Mouse (Mus musculus) midbrain, embryonic 11.5 days (tissue): ENCODE data around the gene Slc25a24. TPM values are rescaled to one million over a fixed set of nuclear protein-coding genes. Genes with fewer than 3 reads are reported as not detected.

Source experiments
- ATAC-seq: fragments of 200-750 bp; cut with Nextera tagmentation; 2 replicates; pipeline ENCODE4 v1.8.0; 2017; ENCODE audit warnings: moderate TSS enrichment, moderate library complexity; ENCODE audit not compliant: low FRiP score
- DNase-seq: peaks from one replicate; pipeline ENCODE4 v3.0.0; 2015; ENCODE audit warnings: low spot score; ENCODE audit errors: missing footprints
- H3K27ac ChIP-seq: fragments of 300-500 bp; sonication (generic); 2 replicates; pipeline ENCODE4 v1.5.1; 2014; ENCODE audit warnings: low read depth, low read length
- H3K27me3 ChIP-seq: fragments of 300-500 bp; sonication (generic); 2 replicates; pipeline ENCODE4 v1.6.1; 2014; ENCODE audit warnings: mild to moderate bottlenecking, low read length, moderate library complexity, mixed read lengths; ENCODE audit not compliant: control insufficient read depth, insufficient read depth
- H3K36me3 ChIP-seq: fragments of 300-500 bp; sonication (generic); 2 replicates; pipeline ENCODE4 v1.6.1; 2014; ENCODE audit warnings: mild to moderate bottlenecking, low read length, moderate library complexity, mixed read lengths; ENCODE audit not compliant: control insufficient read depth, insufficient read depth
- H3K4me1 ChIP-seq: fragments of 300-500 bp; sonication (generic); 2 replicates; pipeline ENCODE4 v1.6.1; 2014; ENCODE audit warnings: low read length; ENCODE audit not compliant: control insufficient read depth, insufficient read depth
- H3K4me2 ChIP-seq: fragments of 300-500 bp; sonication (generic); 2 replicates; pipeline ENCODE4 v1.6.1; 2014; ENCODE audit warnings: mild to moderate bottlenecking, moderate library complexity
- H3K4me3 ChIP-seq: fragments of 300-500 bp; sonication (generic); 2 replicates; pipeline ENCODE4 v1.5.1; 2014; ENCODE audit warnings: low read depth, low read length
- H3K9ac ChIP-seq: fragments of 300-500 bp; sonication (generic); 2 replicates; pipeline ENCODE4 v1.6.1; 2014; ENCODE audit warnings: low read length
- H3K9me3 ChIP-seq: fragments of 300-500 bp; sonication (generic); 2 replicates; pipeline ENCODE4 v1.6.1; 2016; ENCODE audit warnings: low read length; ENCODE audit not compliant: control insufficient read depth
- WGBS: fragments of 180-500 bp; shearing (Covaris S2); extraction: QIAGEN DNeasy Blood & Tissue Kit; methylation state at CpG from one replicate; pipeline ENCODE4 v1.1.7; 2014; 5-methylcytosine and 5-hydroxymethylcytosine counted together
- polyA plus RNA-seq: library from polyadenylated mRNA; unstranded; fragments of >200 nt; fragmentation: Nextera tagmentation; extraction: Ambion mirVana; gene quantifications from 2 replicates; pipeline ENCODE4 v1.2.1, GENCODE M21; 2014

Slc25a24 gene
- polyA plus RNA-seq, 1 experiment from 2014 or later, result 32.1 TPM

- no peaks in the 10 kb centered on the region for H3K36me3 ChIP-seq
- H3K9me3 ChIP-seq, result no peaks in the 10 kb centered on the region
- ATAC-seq, result no peak
- DNase-seq, result no peak
- H3K4me2 ChIP-seq, result no peak overlapping the region
- no peak overlapping the region for H3K27ac ChIP-seq
- no peak overlapping the region for H3K9ac ChIP-seq
- no peaks in the 10 kb centered on the region for H3K4me1 ChIP-seq
- H3K4me3 ChIP-seq, result no peak overlapping the region
- 84% methylated on average over 2 of the region's 2 CpGs for WGBS
- no peaks in the 10 kb centered on the region for H3K27me3 ChIP-seq
Measured at GRCm38 (mm10) chr3:109196166-109196565, 73.2 kb downstream of the Slc25a24 start.

- Histone ChIP-seq H3K36me3 (no peaks in the 10 kb centered on the region), H3K27ac (no peak overlapping the region), H3K4me1 (no peaks in the 10 kb centered on the region), H3K27me3 (no peaks in the 10 kb centered on the region), H3K9ac (no peak overlapping the region), H3K9me3 (no peaks in the 10 kb centered on the region), H3K4me3 (no peak overlapping the region), H3K4me2 (no peak overlapping the region)
- DNase-seq, result no peak
- ATAC-seq, result no peak
- 87% methylated on average over 1 of the region's 1 CpGs for WGBS
Measured at GRCm38 (mm10) chr3:109199280-109199679, 76.3 kb downstream of the Slc25a24 start.

GRCm38 (mm10) chr3:109212322-109212721 lies 89.4 kb downstream of the Slc25a24 start:
- ATAC-seq, result no peak
- whole genome bisulfite sequencing, result 96% methylated on average over 3 of the region's 3 CpGs
- Histone ChIP-seq H3K27me3 (no peaks in the 10 kb centered on the region), H3K36me3 (no peaks in the 10 kb centered on the region), H3K27ac (no peak overlapping the region), H3K9ac (no peak overlapping the region), H3K4me1 (no peaks in the 10 kb centered on the region), H3K9me3 (no peaks in the 10 kb centered on the region), H3K4me2 (no peak overlapping the region), H3K4me3 (no peak overlapping the region)
- no peak for DNase-seq

GRCm38 (mm10) chr3:109216352-109216751 lies 93.4 kb downstream of the Slc25a24 start:
- H3K27me3 ChIP-seq, result no peaks in the 10 kb centered on the region
- ATAC-seq (no peak), DNase-seq (no peak)
- no peak overlapping the region for H3K4me2 ChIP-seq
- H3K4me3 ChIP-seq, result no peak overlapping the region
- no peaks in the 10 kb centered on the region for H3K9me3 ChIP-seq
- no peak overlapping the region for H3K27ac ChIP-seq
- H3K36me3 ChIP-seq, result no peaks in the 10 kb centered on the region
- no peak overlapping the region for H3K9ac ChIP-seq
- no peaks in the 10 kb centered on the region for H3K4me1 ChIP-seq

Other genes with a start within 250 kb of the Slc25a24 start
- gene Fndc7, start 233.1 kb upstream of the Slc25a24 start, polyA plus RNA-seq, result 0.11 TPM in 1 of 2 replicates, not detected in the other
- gene Prpf38b, start 211.4 kb upstream of the Slc25a24 start, polyA plus RNA-seq, result 61.1 and 74.3 TPM in 2 replicates
- 0.54 and 0.56 TPM in 2 replicates for gene Henmt1, start 183.3 kb upstream of the Slc25a24 start, polyA plus RNA-seq
- gene Gm9857, start 182.7 kb upstream of the Slc25a24 start, polyA plus RNA-seq, result not detected in 2 replicates
- 11.7 and 12.5 TPM in 2 replicates for gene Fam102b, start 95.5 kb upstream of the Slc25a24 start, polyA plus RNA-seq
- gene Slc25a54, start 42.7 kb upstream of the Slc25a24 start, polyA plus RNA-seq, result not detected in 2 replicates
- 18.4 and 18.6 TPM in 2 replicates for gene Vav3, start 217.5 kb downstream of the Slc25a24 start, polyA plus RNA-seq